Mouse (Mus musculus): ENCODE measurements around the gene Ank2. TPM values are rescaled to one million over a fixed set of nuclear protein-coding genes. Genes with fewer than 3 reads are reported as not detected.

Ank2 gene
- polyA plus RNA-seq, 1 experiment, result not detected

- Histone ChIP-seq H3K9me3 (no peaks in the 10 kb centered on the region), H3K27me3 (replicated peaks) (no peaks in the 10 kb centered on the region), H3K4me1 (no peaks in the 10 kb centered on the region), H3K4me3 (replicated peaks) (no peak overlapping the region), H3K36me3 (replicated peaks; ENCODE audit: low read length) (no peaks in the 10 kb centered on the region)
- TF ChIP-seq FLI1 (IDR thresholded peaks at IDR 0.05; ENCODE audit: low read length) (no peak), GATA1 (IDR thresholded peaks at IDR 0.05; ENCODE audit: borderline replicate concordance, low read length) (no peak)
Observed at GRCm38 (mm10) chr3:127310079-127310478, 189.1 kb downstream of the Ank2 start.

GRCm38 (mm10) chr3:127303957-127304553 lies 195.1 kb downstream of the Ank2 start:
- no peaks in the 10 kb centered on the region for H3K27me3 ChIP-seq (replicated peaks)
- H3K36me3 ChIP-seq (replicated peaks; ENCODE audit: low read length), result no peaks in the 10 kb centered on the region
- TF ChIP-seq FLI1 (IDR thresholded peaks at IDR 0.05; ENCODE audit: low read length) (no peak), GATA1 (IDR thresholded peaks at IDR 0.05; ENCODE audit: borderline replicate concordance, low read length) (no peak)
- H3K9me3 ChIP-seq, result peaks cover 5% of the 10 kb centered on the region; the same call in 1 of the 2 replicates
- H3K4me3 ChIP-seq (replicated peaks), result no peak overlapping the region
- H3K4me1 ChIP-seq, result no peaks in the 10 kb centered on the region

GRCm38 (mm10) chr3:127303041-127303440 lies 196.1 kb downstream of the Ank2 start:
- H3K9me3 ChIP-seq, result peaks cover 5% of the 10 kb centered on the region; the same call in 1 of the 2 replicates
- no peaks in the 10 kb centered on the region for H3K4me1 ChIP-seq
- TF ChIP-seq FLI1 (IDR thresholded peaks at IDR 0.05; ENCODE audit: low read length) (no peak), GATA1 (IDR thresholded peaks at IDR 0.05; ENCODE audit: borderline replicate concordance, low read length) (no peak)
- no peak overlapping the region for H3K4me3 ChIP-seq (replicated peaks)
- H3K27me3 ChIP-seq (replicated peaks), result no peaks in the 10 kb centered on the region
- H3K36me3 ChIP-seq (replicated peaks; ENCODE audit: low read length), result no peaks in the 10 kb centered on the region

- H3K4me1 ChIP-seq, result no peaks in the 10 kb centered on the region
- H3K4me3 ChIP-seq (replicated peaks), result no peak overlapping the region
Observed at GRCm38 (mm10) chr3:127300790-127301189, 198.4 kb downstream of the Ank2 start.

GRCm38 (mm10) chr3:127295921-127296320 lies 203.2 kb downstream of the Ank2 start:
- Histone ChIP-seq H3K9me3 (peaks cover 14% of the 10 kb centered on the region), H3K27me3 (replicated peaks) (no peaks in the 10 kb centered on the region), H3K36me3 (replicated peaks; ENCODE audit: low read length) (no peaks in the 10 kb centered on the region), H3K4me1 (no peaks in the 10 kb centered on the region), H3K4me3 (replicated peaks) (no peak overlapping the region)
- TF ChIP-seq FLI1 (IDR thresholded peaks at IDR 0.05; ENCODE audit: low read length), result no peak
- no peak for TF ChIP-seq GATA1 (IDR thresholded peaks at IDR 0.05; ENCODE audit: borderline replicate concordance, low read length)

More at GRCm38 (mm10) chr3:127300790-127301189, 198.4 kb downstream of the Ank2 start:
- TF ChIP-seq FLI1 (IDR thresholded peaks at IDR 0.05; ENCODE audit: low read length) (no peak), GATA1 (IDR thresholded peaks at IDR 0.05; ENCODE audit: borderline replicate concordance, low read length) (no peak)
- Histone ChIP-seq H3K27me3 (replicated peaks) (no peaks in the 10 kb centered on the region), H3K9me3 (peaks cover 5% of the 10 kb centered on the region; the same call in 1 of the 2 replicates), H3K36me3 (replicated peaks; ENCODE audit: low read length) (no peaks in the 10 kb centered on the region)

GRCm38 (mm10) chr3:127294610-127295349 lies 204.4 kb downstream of the Ank2 start:
- Histone ChIP-seq H3K4me1 (no peaks in the 10 kb centered on the region), H3K27me3 (replicated peaks) (no peaks in the 10 kb centered on the region), H3K9me3 (peaks cover 14% of the 10 kb centered on the region), H3K4me3 (replicated peaks) (no peak overlapping the region), H3K36me3 (replicated peaks; ENCODE audit: low read length) (no peaks in the 10 kb centered on the region)
- TF ChIP-seq FLI1 (IDR thresholded peaks at IDR 0.05; ENCODE audit: low read length), result no peak
- no peak for TF ChIP-seq GATA1 (IDR thresholded peaks at IDR 0.05; ENCODE audit: borderline replicate concordance, low read length)

GRCm38 (mm10) chr3:127294079-127294478 lies 205.1 kb downstream of the Ank2 start:
- Histone ChIP-seq H3K27me3 (replicated peaks) (no peaks in the 10 kb centered on the region), H3K9me3 (peaks cover 14% of the 10 kb centered on the region), H3K4me1 (no peaks in the 10 kb centered on the region), H3K36me3 (replicated peaks; ENCODE audit: low read length) (no peaks in the 10 kb centered on the region), H3K4me3 (replicated peaks) (no peak overlapping the region)
- TF ChIP-seq FLI1 (IDR thresholded peaks at IDR 0.05; ENCODE audit: low read length) (no peak), GATA1 (IDR thresholded peaks at IDR 0.05; ENCODE audit: borderline replicate concordance, low read length) (no peak)

- Histone ChIP-seq H3K36me3 (replicated peaks; ENCODE audit: low read length) (no peaks in the 10 kb centered on the region), H3K4me1 (no peaks in the 10 kb centered on the region), H3K27me3 (replicated peaks) (no peaks in the 10 kb centered on the region), H3K9me3 (peaks cover 14% of the 10 kb centered on the region), H3K4me3 (replicated peaks) (no peak overlapping the region)
- TF ChIP-seq GATA1 (IDR thresholded peaks at IDR 0.05; ENCODE audit: borderline replicate concordance, low read length) (no peak), FLI1 (IDR thresholded peaks at IDR 0.05; ENCODE audit: low read length) (no peak)
Observed at GRCm38 (mm10) chr3:127293479-127293874, 205.7 kb downstream of the Ank2 start.

GRCm38 (mm10) chr3:127292864-127293478 lies 206.2 kb downstream of the Ank2 start:
- H3K4me1 ChIP-seq, result no peaks in the 10 kb centered on the region
- TF ChIP-seq GATA1 (IDR thresholded peaks at IDR 0.05; ENCODE audit: borderline replicate concordance, low read length), result no peak
- TF ChIP-seq FLI1 (IDR thresholded peaks at IDR 0.05; ENCODE audit: low read length), result no peak
- H3K4me3 ChIP-seq (replicated peaks), result no peak overlapping the region
- H3K27me3 ChIP-seq (replicated peaks), result no peaks in the 10 kb centered on the region
- H3K9me3 ChIP-seq, result peaks cover 14% of the 10 kb centered on the region
- no peaks in the 10 kb centered on the region for H3K36me3 ChIP-seq (replicated peaks; ENCODE audit: low read length)

GRCm38 (mm10) chr3:127282277-127282676 lies 216.9 kb downstream of the Ank2 start:
- H3K9me3 ChIP-seq, result peaks cover 22% of the 10 kb centered on the region
- no peaks in the 10 kb centered on the region for H3K27me3 ChIP-seq (replicated peaks)
- TF ChIP-seq GATA1 (IDR thresholded peaks at IDR 0.05; ENCODE audit: borderline replicate concordance, low read length) (no peak), FLI1 (IDR thresholded peaks at IDR 0.05; ENCODE audit: low read length) (no peak)
- H3K4me3 ChIP-seq (replicated peaks), result no peak overlapping the region
- no peaks in the 10 kb centered on the region for H3K4me1 ChIP-seq
- H3K36me3 ChIP-seq (replicated peaks; ENCODE audit: low read length), result no peaks in the 10 kb centered on the region
